Mouse (Mus musculus) neutrophil, adult 59 days (primary cell): ENCODE results near the gene Mtrf1. TPM values are rescaled to one million over a fixed set of nuclear protein-coding genes. Genes with fewer than 3 reads are reported as not detected.

ENCODE experiments used
- total RNA-seq, 2 experiments: library from RNA; stranded (reverse); gene quantifications; 1 replicate in 1 of 2; 2 replicates in 1 of 2; pipeline ENCODE4 v1.2.4; 2023

Mtrf1 gene
- 1 to 10 TPM; 1.8 to 3.5 TPM for total RNA-seq

GRCm38 (mm10) chr14:79397321-79398122 is at the start of gene Mtrf1:
Mtrf1 (plus strand) TSS chr14:79397772.

GRCm38 (mm10) chr14:79390265-79390926 is 7.2 kb upstream of the Mtrf1 start, which contains the start of gene Naa16:
Naa16 (minus strand) TSS chr14:79390778.

DNA sequence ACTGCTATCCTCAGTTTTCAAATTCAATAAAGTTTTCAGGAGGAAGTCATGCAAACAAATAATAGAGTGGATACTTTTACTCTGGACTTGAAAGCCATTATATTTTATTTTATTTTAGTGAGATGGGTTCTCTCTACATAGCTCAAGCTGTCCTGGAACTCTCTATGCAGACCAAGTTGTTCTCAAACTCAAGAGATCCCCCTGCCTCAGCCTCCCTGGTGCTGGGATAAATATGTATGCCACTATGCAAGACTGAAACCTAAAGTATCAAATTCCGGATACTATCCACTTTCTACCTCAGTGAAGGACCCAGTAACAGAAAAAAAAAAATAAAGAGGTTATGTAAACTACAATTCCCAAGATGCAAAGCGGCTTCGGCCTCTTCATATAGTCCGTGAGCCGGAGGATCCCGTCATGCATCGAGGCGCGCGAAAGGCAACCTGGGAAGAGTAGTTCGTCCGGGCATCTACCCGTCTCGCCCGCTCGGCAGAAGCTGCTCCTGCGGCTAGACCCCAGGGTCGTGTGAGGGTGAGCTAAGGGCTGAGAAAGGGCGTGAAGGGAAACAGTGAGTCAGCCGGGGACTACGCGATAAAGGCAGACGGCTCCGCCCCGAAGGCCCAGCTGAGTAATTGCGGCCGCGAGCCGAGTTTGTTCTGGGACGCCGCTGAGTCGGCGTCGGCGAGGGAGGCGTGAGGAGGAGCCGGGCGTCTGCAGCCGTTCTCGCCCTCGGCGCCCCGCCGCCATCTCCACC is 28.6 kb downstream of the Mtrf1 start, which contains the start of gene Kbtbd7:
Gene Kbtbd7 (plus strand): TSS at position 533 of the 751 bp plus-strand sequence.

DNA sequence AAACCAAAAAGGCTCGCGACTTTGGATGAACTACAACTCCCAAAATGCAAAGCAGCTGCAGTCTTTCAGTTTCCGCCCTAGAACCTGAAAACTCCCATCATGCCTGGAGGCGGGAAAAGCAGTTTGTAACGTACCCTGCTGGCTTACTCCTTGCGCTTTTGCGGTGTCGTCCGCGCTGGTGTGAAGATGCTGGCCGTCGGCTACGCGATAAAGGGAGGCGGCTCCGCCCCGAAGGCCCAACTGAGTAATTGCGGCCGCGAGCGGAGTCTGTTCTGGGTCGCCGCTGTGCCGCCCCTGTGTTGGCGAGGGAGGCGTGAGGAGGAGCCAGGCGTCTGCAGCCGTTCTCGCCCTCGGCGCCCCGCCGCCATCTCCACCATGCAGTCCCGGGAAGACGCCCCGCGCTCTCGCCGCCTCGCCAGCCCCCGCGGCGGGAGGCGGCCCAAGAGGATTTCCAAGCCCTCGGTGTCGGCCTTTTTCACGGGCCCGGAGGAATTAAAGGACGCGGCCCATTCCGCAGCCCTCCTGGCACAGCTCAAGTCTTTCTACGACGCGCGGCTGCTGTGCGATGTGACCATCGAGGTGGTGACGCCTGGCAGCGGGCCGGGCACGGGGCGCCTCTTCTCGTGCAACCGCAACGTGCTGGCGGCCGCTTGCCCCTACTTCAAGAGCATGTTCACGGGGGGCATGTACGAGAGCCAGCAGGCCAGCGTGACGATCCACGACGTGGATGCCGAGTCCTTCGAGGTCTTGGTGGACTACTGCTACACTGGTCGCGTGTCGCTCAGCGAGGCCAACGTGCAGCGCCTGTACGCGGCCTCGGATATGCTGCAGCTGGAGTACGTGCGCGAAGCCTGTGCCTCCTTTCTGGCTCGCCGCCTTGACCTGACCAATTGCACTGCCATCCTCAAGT is 54.4 kb downstream of the Mtrf1 start, which contains the start of gene Kbtbd6:
Gene Kbtbd6 (plus strand): TSS at position 155 of the 910 bp plus-strand sequence.

Other genes starting within 250 kb of the Mtrf1 start
- gene Zfp957, start 150.4 kb upstream of the Mtrf1 start, total RNA-seq: not detected
- 10 to 100 TPM; 51.3 to 58.6 TPM for gene Rgcc, start 96.1 kb upstream of the Mtrf1 start, total RNA-seq
- gene Naa16, start 7.0 kb upstream of the Mtrf1 start, total RNA-seq: 10 to 100 TPM; 28.6 to 33.6 TPM
- gene Kbtbd7, start 28.7 kb downstream of the Mtrf1 start, total RNA-seq: 10 to 100 TPM; 32.1 to 32.9 TPM
- 1 to 10 TPM; 3.6 TPM for gene Kbtbd6, start 54.1 kb downstream of the Mtrf1 start, total RNA-seq
- 10 to 100 TPM; 56.8 to 64.4 TPM for gene Elf1, start 83.4 kb downstream of the Mtrf1 start, total RNA-seq
- 10 to 100 TPM; 19.5 to 22.2 TPM for gene Wbp4, start 83.7 kb downstream of the Mtrf1 start, total RNA-seq
- gene Sugt1, start 189.9 kb downstream of the Mtrf1 start, total RNA-seq: 10 to 100 TPM; 56.8 to 62.8 TPM